Mouse (Mus musculus) forebrain, embryonic 11.5 days (tissue): ENCODE measurements around the gene Olfr94. TPM values are rescaled to one million over a fixed set of nuclear protein-coding genes. Genes with fewer than 3 reads are reported as not detected.
"Not testable (repeated sequence)": the region's sequence is repeated elsewhere in the genome, so short reads cannot be mapped to it uniquely, and the experiment has no call there.

Experiments
- ATAC-seq: fragments of 200-750 bp; cut with Nextera tagmentation; replicated peaks from 2 replicates; pipeline ENCODE4 v1.8.0; 2017; ENCODE audit warnings: moderate TSS enrichment; ENCODE audit not compliant: low FRiP score
- DNase-seq: peaks from one replicate; pipeline ENCODE4 v3.0.0-alpha.2; 2017; ENCODE audit warnings: low spot score
- H3K27ac ChIP-seq: fragments of 300-500 bp; sonication (generic); 2 replicates; pipeline ENCODE4 v1.5.1; 2014; ENCODE audit warnings: low read depth, low read length
- H3K27me3 ChIP-seq: fragments of 300-500 bp; sonication (generic); 2 replicates; pipeline ENCODE4 v1.6.1; 2014; ENCODE audit warnings: mild to moderate bottlenecking, low read length, mixed read lengths; ENCODE audit not compliant: control insufficient read depth, insufficient read depth
- H3K36me3 ChIP-seq: fragments of 300-500 bp; sonication (generic); 2 replicates; pipeline ENCODE4 v1.6.1; 2014; ENCODE audit warnings: mild to moderate bottlenecking, low read length, moderate library complexity, mixed read lengths; ENCODE audit not compliant: control insufficient read depth, insufficient read depth
- H3K4me1 ChIP-seq: fragments of 300-500 bp; sonication (generic); replicated peaks from 2 replicates; pipeline ENCODE4 v1.6.1; 2014; ENCODE audit warnings: low read length, mixed read lengths; ENCODE audit not compliant: control insufficient read depth, insufficient read depth
- H3K4me2 ChIP-seq: fragments of 300-500 bp; sonication (generic); 2 replicates; pipeline ENCODE4 v1.6.1; 2014; ENCODE audit warnings: low read depth, mild to moderate bottlenecking, low read length, moderate library complexity, mixed read lengths; ENCODE audit not compliant: severe bottlenecking
- H3K4me3 ChIP-seq: fragments of 300-500 bp; sonication (generic); 2 replicates; pipeline ENCODE4 v1.5.1; 2014; ENCODE audit warnings: low read depth, low read length
- H3K9ac ChIP-seq: fragments of 300-500 bp; sonication (generic); 2 replicates; pipeline ENCODE4 v1.6.1; 2014; ENCODE audit warnings: low read length
- H3K9me3 ChIP-seq: fragments of 300-500 bp; sonication (generic); 2 replicates; pipeline ENCODE4 v1.6.1; 2016; ENCODE audit warnings: low read length, mixed read lengths; ENCODE audit not compliant: control insufficient read depth
- WGBS: fragments of 180-500 bp; shearing (Covaris S2); extraction: QIAGEN DNeasy Blood & Tissue Kit; methylation state at CpG from one replicate; pipeline ENCODE4 v1.1.7; 2014; 5-methylcytosine and 5-hydroxymethylcytosine counted together
- polyA plus RNA-seq: library from polyadenylated mRNA; unstranded; fragments of >200 nt; fragmentation: Nextera tagmentation; extraction: Ambion mirVana; gene quantifications from 2 replicates; pipeline ENCODE4 v1.2.1, GENCODE M21; 2014

Gene Olfr94
- not detected in 2 replicates for polyA plus RNA-seq

- no peak for ATAC-seq
- Histone ChIP-seq H3K4me1 (peaks cover 2% of the 10 kb centered on the region; the same call in 1 of the 2 replicates), H3K9ac (no peak within 1 kb of the TSS), H3K27me3 (peaks cover 13% of the 10 kb centered on the region; the same call in 1 of the 2 replicates), H3K9me3 (no peaks in the 10 kb centered on the region), H3K36me3 (no peaks in the 10 kb centered on the region), H3K4me3 (no peak within 1 kb of the TSS), H3K27ac (no peak within 1 kb of the TSS), H3K4me2 (no peak within 1 kb of the TSS)
- WGBS = 80% methylated on average over 2 of the region's 2 CpGs
- DNase-seq = no peak
Observed at GRCm38 (mm10) chr17:37200894-37201293, at the start of gene Olfr94. Olfr94 (minus strand) TSS chr17:37200994.

GRCm38 (mm10) chr17:37250544-37250943 is 49.8 kb upstream of the Olfr94 start:
- no peaks in the 10 kb centered on the region for H3K9me3 ChIP-seq
- ATAC-seq = no peak
- no peak overlapping the region for H3K4me3 ChIP-seq
- no peak overlapping the region for H3K9ac ChIP-seq
- no peak for DNase-seq
- WGBS = 4% methylated on average over 1 of the region's 1 CpGs
- H3K4me2 ChIP-seq = no peak overlapping the region
- H3K4me1 ChIP-seq = no peaks in the 10 kb centered on the region
- no peaks in the 10 kb centered on the region for H3K27me3 ChIP-seq
- H3K36me3 ChIP-seq = no peaks in the 10 kb centered on the region
- H3K27ac ChIP-seq = no peak overlapping the region

- no peaks in the 10 kb centered on the region for H3K36me3 ChIP-seq
- DNase-seq (no peak), ATAC-seq (no peak)
- no peak overlapping the region for H3K9ac ChIP-seq
- no peak overlapping the region for H3K4me3 ChIP-seq
- no peaks in the 10 kb centered on the region for H3K27me3 ChIP-seq
- H3K27ac ChIP-seq = no peak overlapping the region
- no peak overlapping the region for H3K4me2 ChIP-seq
- no peaks in the 10 kb centered on the region for H3K9me3 ChIP-seq
- no peaks in the 10 kb centered on the region for H3K4me1 ChIP-seq
Observed at GRCm38 (mm10) chr17:37249460-37249859, 48.7 kb upstream of the Olfr94 start.

- Histone ChIP-seq H3K27ac (no peak overlapping the region), H3K36me3 (no peaks in the 10 kb centered on the region), H3K4me1 (no peaks in the 10 kb centered on the region), H3K4me3 (no peak overlapping the region), H3K27me3 (no peaks in the 10 kb centered on the region), H3K4me2 (no peak overlapping the region), H3K9ac (no peak overlapping the region), H3K9me3 (no peaks in the 10 kb centered on the region)
- ATAC-seq = peak; percentile 56; the same call in 1 of the 2 replicates
- no peak for DNase-seq
- 30% methylated on average over 5 of the region's 5 CpGs for WGBS
Observed at GRCm38 (mm10) chr17:37246715-37247114, 45.9 kb upstream of the Olfr94 start.

GRCm38 (mm10) chr17:37242198-37242597 is 41.4 kb upstream of the Olfr94 start:
- H3K4me1 ChIP-seq = no peaks in the 10 kb centered on the region
- no peak overlapping the region for H3K4me3 ChIP-seq
- H3K27ac ChIP-seq = no peak overlapping the region
- H3K9ac ChIP-seq = no peak overlapping the region
- H3K27me3 ChIP-seq = no peaks in the 10 kb centered on the region
- H3K4me2 ChIP-seq = no peak overlapping the region
- 61% methylated on average over 3 of the region's 3 CpGs for WGBS
- no peaks in the 10 kb centered on the region for H3K9me3 ChIP-seq
- DNase-seq = no peak
- no peak for ATAC-seq
- H3K36me3 ChIP-seq = no peaks in the 10 kb centered on the region

- DNase-seq, ATAC-seq: not testable (repeated sequence)
- 93% methylated on average over 2 of the region's 2 CpGs for WGBS
Observed at GRCm38 (mm10) chr17:37237230-37237629, 36.4 kb upstream of the Olfr94 start, which contains the start of gene Olfr97. Olfr97 (minus strand) TSS chr17:37237330.

GRCm38 (mm10) chr17:37221879-37222278 is 21.1 kb upstream of the Olfr94 start:
- no peaks in the 10 kb centered on the region for H3K4me1 ChIP-seq
- H3K9me3 ChIP-seq = no peaks in the 10 kb centered on the region
- H3K4me2 ChIP-seq = no peak overlapping the region
- no peak for DNase-seq
- no peak overlapping the region for H3K4me3 ChIP-seq
- H3K9ac ChIP-seq = no peak overlapping the region
- WGBS = 30% methylated on average over 1 of the region's 1 CpGs
- ATAC-seq = no peak
- H3K36me3 ChIP-seq = no peaks in the 10 kb centered on the region
- H3K27ac ChIP-seq = no peak overlapping the region
- H3K27me3 ChIP-seq = no peaks in the 10 kb centered on the region

More at GRCm38 (mm10) chr17:37237230-37237629, 36.4 kb upstream of the Olfr94 start, which contains the start of gene Olfr97:
- not testable (repeated sequence) for H3K27ac ChIP-seq, H3K4me2 ChIP-seq, H3K4me1 ChIP-seq, H3K27me3 ChIP-seq, H3K36me3 ChIP-seq, H3K9me3 ChIP-seq, H3K4me3 ChIP-seq, H3K9ac ChIP-seq

GRCm38 (mm10) chr17:37219846-37220245 is 19.1 kb upstream of the Olfr94 start, which contains the start of gene Olfr96:
Olfr96 (plus strand) TSS chr17:37220146.
- Histone ChIP-seq H3K9ac (no peak within 1 kb of the TSS), H3K4me1 (no peaks in the 10 kb centered on the region), H3K9me3 (no peaks in the 10 kb centered on the region), H3K4me3 (no peak within 1 kb of the TSS), H3K4me2 (no peak within 1 kb of the TSS), H3K36me3 (no peaks in the 10 kb centered on the region), H3K27ac (no peak within 1 kb of the TSS), H3K27me3 (no peaks in the 10 kb centered on the region)
- 59% methylated on average over 4 of the region's 4 CpGs for WGBS
- ATAC-seq = no peak
- no peak for DNase-seq

- ATAC-seq = no peak
- H3K9ac ChIP-seq = no peak overlapping the region
Observed at GRCm38 (mm10) chr17:37218486-37218885, 17.7 kb upstream of the Olfr94 start.

More at GRCm38 (mm10) chr17:37218486-37218885, 17.7 kb upstream of the Olfr94 start:
- WGBS = 83% methylated on average over 3 of the region's 3 CpGs
- Histone ChIP-seq H3K4me3 (no peak overlapping the region), H3K27ac (no peak overlapping the region), H3K4me1 (no peaks in the 10 kb centered on the region), H3K9me3 (no peaks in the 10 kb centered on the region), H3K36me3 (no peaks in the 10 kb centered on the region), H3K27me3 (no peaks in the 10 kb centered on the region), H3K4me2 (no peak overlapping the region)
- DNase-seq = no peak
